ENCODE assay signal across 11 mouse cellular contexts in genomic region chr7:66200791-66201450, GRCm38 (mm10).
DNase-seq lines count a peak whose midpoint lies in the region; ATAC-seq and TF ChIP-seq lines count a peak whose summit lies in the region.
"Had no signal": no experiment of that assay in that cellular context is flagged by ENCODE, and none has a peak within 500 bp of the region (broad histone marks: within the 10 kb centered on the region; RNA-seq: fewer than 3 reads in every experiment).

No protein-coding gene starts in this region.

- H3K27ac ChIP-seq in lung, embryonic 14.5 days (ENCODE audit: low read depth), result peak overlapping the region; percentile 36; the same call in 1 of the 2 replicates
- H3K27ac ChIP-seq in embryonic facial prominence, embryonic 13.5 days, result peak overlapping the region; percentile 39; the same call in 1 of the 2 replicates
- H3K27ac ChIP-seq in limb, embryonic 12.5 days, result peak overlapping the region; percentile 56; the same call in 1 of the 2 replicates
- H3K27ac ChIP-seq in neural tube, embryonic 15.5 days (replicated peaks), result no peak overlapping the region
- H3K27ac ChIP-seq: left cerebral cortex, adult 2 months had no signal

- 0 out of 2 replicates have a peak, but pooled peaks have one; percentile 29 for ATAC-seq in lung, embryonic 14.5 days (ENCODE audit: insufficient read depth)
- ATAC-seq in embryonic facial prominence, embryonic 13.5 days (ENCODE audit: insufficient number of reproducible peaks, insufficient read depth, low FRiP score, low TSS enrichment, low read depth), result no peak
- no peak for ATAC-seq in limb, embryonic 12.5 days (ENCODE audit: insufficient number of reproducible peaks, insufficient read depth, low FRiP score, low TSS enrichment, low read depth)
- peak; percentile 71 for ATAC-seq in neural tube, embryonic 15.5 days (ENCODE audit: low FRiP score)
- ATAC-seq: Patski had no signal

- no peak overlapping the region for H3K9ac ChIP-seq in lung, embryonic 14.5 days
- no peak overlapping the region for H3K9ac ChIP-seq in embryonic facial prominence, embryonic 13.5 days
- H3K9ac ChIP-seq in limb, embryonic 12.5 days (replicated peaks), result no peak overlapping the region
- no peak overlapping the region for H3K9ac ChIP-seq in neural tube, embryonic 15.5 days (replicated peaks)

- peak; percentile 24 for DNase-seq in lung, embryonic 14.5 days
- no peak for DNase-seq in lung, postnatal 10 days
- DNase-seq in embryo, embryonic 11 days, result no peak
- no peak for DNase-seq in adipocyte (ENCODE audit: low spot score)
- no peak for DNase-seq in kidney, adult 11 months
- DNase-seq: heart, postnatal 14 days had no signal

- WGBS in lung, embryonic 14.5 days, result 30% methylated on average over 8 of the region's 8 CpGs
- 24% methylated on average over 8 of the region's 8 CpGs for WGBS in embryonic facial prominence, embryonic 13.5 days
- WGBS in limb, embryonic 12.5 days, result 26% methylated on average over 8 of the region's 8 CpGs
- 37% methylated on average over 8 of the region's 8 CpGs for WGBS in neural tube, embryonic 15.5 days

- TF ChIP-seq CTCF in lung, embryonic 14.5 days (IDR thresholded peaks at IDR 0.05; ENCODE audit: low read depth), result no peak

- no peak overlapping the region for H3K4me2 ChIP-seq in lung, embryonic 14.5 days
- H3K4me2 ChIP-seq in embryonic facial prominence, embryonic 13.5 days, result no peak overlapping the region
- H3K4me2 ChIP-seq in limb, embryonic 12.5 days, result no peak overlapping the region
- H3K4me2 ChIP-seq in neural tube, embryonic 15.5 days, result no peak overlapping the region

- no peak overlapping the region for H3K4me3 ChIP-seq in lung, embryonic 14.5 days (ENCODE audit: low read depth, low read length)
- H3K4me3 ChIP-seq in embryonic facial prominence, embryonic 13.5 days, result no peak overlapping the region
- no peak overlapping the region for H3K4me3 ChIP-seq in limb, embryonic 12.5 days (replicated peaks)
- H3K4me3 ChIP-seq in neural tube, embryonic 15.5 days (replicated peaks), result no peak overlapping the region
- H3K4me3 ChIP-seq: left cerebral cortex, adult 2 months had no signal

- no peaks in the 10 kb centered on the region for H3K9me3 ChIP-seq in lung, embryonic 14.5 days (ENCODE audit: low read depth, low read length)
- H3K9me3 ChIP-seq in embryonic facial prominence, embryonic 13.5 days, result peaks cover 8% of the 10 kb centered on the region; the same call in 1 of the 2 replicates
- H3K9me3 ChIP-seq in limb, embryonic 12.5 days, result no peaks in the 10 kb centered on the region
- H3K9me3 ChIP-seq in neural tube, embryonic 15.5 days (replicated peaks), result 0 out of 2 replicates have a peak, but pooled peaks cover 4% of the 10 kb centered on the region

- H3K27me3 ChIP-seq in lung, embryonic 14.5 days (ENCODE audit: insufficient read depth, low read length), result no peaks in the 10 kb centered on the region
- no peaks in the 10 kb centered on the region for H3K27me3 ChIP-seq in embryonic facial prominence, embryonic 13.5 days
- H3K27me3 ChIP-seq in limb, embryonic 12.5 days, result no peaks in the 10 kb centered on the region
- H3K27me3 ChIP-seq in neural tube, embryonic 15.5 days (replicated peaks), result no peaks in the 10 kb centered on the region

- H3K36me3 ChIP-seq in lung, embryonic 14.5 days (ENCODE audit: insufficient read depth), result no peaks in the 10 kb centered on the region
- no peaks in the 10 kb centered on the region for H3K36me3 ChIP-seq in embryonic facial prominence, embryonic 13.5 days
- no peaks in the 10 kb centered on the region for H3K36me3 ChIP-seq in limb, embryonic 12.5 days
- H3K36me3 ChIP-seq in neural tube, embryonic 15.5 days, result no peaks in the 10 kb centered on the region

- H3K4me1 ChIP-seq in lung, embryonic 14.5 days (ENCODE audit: insufficient read depth), result peaks cover 6% of the 10 kb centered on the region; the same call in 1 of the 2 replicates
- H3K4me1 ChIP-seq in embryonic facial prominence, embryonic 13.5 days, result peaks cover 28% of the 10 kb centered on the region
- peaks cover 31% of the 10 kb centered on the region for H3K4me1 ChIP-seq in limb, embryonic 12.5 days (replicated peaks)
- H3K4me1 ChIP-seq in neural tube, embryonic 15.5 days, result peaks cover 13% of the 10 kb centered on the region

Comparison
In these comparisons a context has a peak if more than half of its experiments do, and no peak if none do; other contexts are left out.
1. ATAC-seq: peak in lung, embryonic 14.5 days (single experiment) and neural tube, embryonic 15.5 days (single experiment); none in embryonic facial prominence, embryonic 13.5 days (single experiment) and limb, embryonic 12.5 days (single experiment).